Mouse (Mus musculus): ENCODE data around the gene Hoxd3.

Hoxd3 gene

GRCm38 (mm10) chr2:74748436-74748995 lies 36.8 kb downstream of the Hoxd3 start:
- DNase-seq, result no peak

GRCm38 (mm10) chr2:74749337-74750121 lies 37.8 kb downstream of the Hoxd3 start:
- no peak for DNase-seq

- DNase-seq, result no peak
These were observed 39.1 kb downstream of the Hoxd3 start for GRCm38 (mm10) chr2:74750731-74751250.

- DNase-seq, result no peak
These were observed 40.1 kb downstream of the Hoxd3 start for GRCm38 (mm10) chr2:74751861-74752260.

GRCm38 (mm10) chr2:74752431-74753174 lies 40.9 kb downstream of the Hoxd3 start:
- DNase-seq, result no peak

GRCm38 (mm10) chr2:74753175-74753523 lies 41.4 kb downstream of the Hoxd3 start:
- no peak for DNase-seq

- DNase-seq, result no peak
These were observed 42.0 kb downstream of the Hoxd3 start for GRCm38 (mm10) chr2:74753711-74754110.

GRCm38 (mm10) chr2:74760146-74760545 lies 48.4 kb downstream of the Hoxd3 start:
- no peak for DNase-seq

GRCm38 (mm10) chr2:74761941-74762340 lies 50.2 kb downstream of the Hoxd3 start:
- DNase-seq, result no peak

GRCm38 (mm10) chr2:74762522-74763244 lies 51.0 kb downstream of the Hoxd3 start, which contains the start of gene Hoxd1:
Gene Hoxd1 (plus strand): TSS chr2:74762980.
- no peak for DNase-seq

- no peak for DNase-seq
These were observed 51.6 kb downstream of the Hoxd3 start for GRCm38 (mm10) chr2:74763245-74763735.

- no peak for DNase-seq
These were observed 52.2 kb downstream of the Hoxd3 start for GRCm38 (mm10) chr2:74763976-74764375.

- no peak for DNase-seq
These were observed 62.6 kb downstream of the Hoxd3 start for GRCm38 (mm10) chr2:74774359-74774758.

GRCm38 (mm10) chr2:74777536-74778275 lies 66.0 kb downstream of the Hoxd3 start:
- DNase-seq, result no peak

- DNase-seq, result no peak
These were observed 69.7 kb downstream of the Hoxd3 start for GRCm38 (mm10) chr2:74781386-74781785.

GRCm38 (mm10) chr2:74795531-74795930 lies 83.8 kb downstream of the Hoxd3 start:
- no peak for DNase-seq

All from cerebellum, adult 11 months (tissue).